16 mouse cellular contexts compared by ENCODE assay signal in the genomic region with DNA sequence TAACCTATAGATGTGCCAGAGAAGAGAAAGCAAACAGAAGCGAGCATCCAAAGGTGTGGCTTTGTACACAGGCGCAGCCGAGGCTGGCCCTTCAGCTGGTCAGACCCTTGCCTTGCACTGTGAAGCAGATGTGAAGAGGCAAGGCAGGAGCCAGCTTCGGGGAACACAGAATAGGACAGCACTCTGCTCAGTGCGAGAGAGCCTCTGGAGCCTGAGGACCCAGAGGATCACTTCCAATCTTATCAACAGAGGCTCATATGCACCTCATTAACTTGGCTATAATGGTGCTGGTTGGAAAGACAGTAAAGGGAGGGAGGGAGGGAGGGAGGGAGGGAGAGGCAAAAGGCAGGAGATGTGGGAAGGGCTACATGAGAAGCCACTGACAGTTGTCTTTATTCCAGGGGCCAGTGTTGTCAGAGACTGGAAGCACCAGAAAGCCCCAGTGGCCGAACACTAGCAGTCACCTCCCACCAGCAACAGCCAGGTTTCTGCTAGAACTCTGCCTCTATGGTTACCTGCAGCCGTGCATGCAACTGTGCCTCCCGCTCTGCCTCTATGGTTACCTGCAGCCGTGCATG.
DNase-seq lines count a peak whose midpoint lies in the region; ATAC-seq and TF ChIP-seq lines count a peak whose summit lies in the region.
"Had no signal": no experiment of that assay in that cellular context is flagged by ENCODE, and none has a peak within 500 bp of the region (broad histone marks: within the 10 kb centered on the region; RNA-seq: fewer than 3 reads in every experiment).

No protein-coding gene starts in this region.

- no peak for TF ChIP-seq EP300 in stomach, postnatal 0 days (optimal IDR thresholded peaks at IDR 0.05)

- no peaks in the 10 kb centered on the region for H3K9me3 ChIP-seq in lung, embryonic 15.5 days
- no peaks in the 10 kb centered on the region for H3K9me3 ChIP-seq in forebrain, embryonic 11.5 days (ENCODE audit: control insufficient read depth, low read length)
- no peaks in the 10 kb centered on the region for H3K9me3 ChIP-seq in hindbrain, embryonic 13.5 days
- H3K9me3 ChIP-seq in midbrain, postnatal 0 days (ENCODE audit: low read length): no peaks in the 10 kb centered on the region
- H3K9me3 ChIP-seq in stomach, postnatal 0 days (ENCODE audit: control insufficient read depth, low read length): no peaks in the 10 kb centered on the region

- peaks cover 22% of the 10 kb centered on the region for H3K4me1 ChIP-seq in lung, embryonic 15.5 days
- H3K4me1 ChIP-seq in forebrain, embryonic 11.5 days (replicated peaks; ENCODE audit: control insufficient read depth, insufficient read depth, low read length): peaks cover 14% of the 10 kb centered on the region
- peaks cover 77% of the 10 kb centered on the region for H3K4me1 ChIP-seq in hindbrain, embryonic 13.5 days (replicated peaks)
- H3K4me1 ChIP-seq in midbrain, postnatal 0 days (ENCODE audit: insufficient read depth, low read length): peaks cover 12% of the 10 kb centered on the region
- H3K4me1 ChIP-seq in stomach, postnatal 0 days (replicated peaks; ENCODE audit: control insufficient read depth, insufficient read depth): no peaks in the 10 kb centered on the region

- H3K4me2 ChIP-seq in lung, embryonic 15.5 days: peak overlapping the region; percentile 36
- H3K4me2 ChIP-seq in forebrain, embryonic 11.5 days (ENCODE audit: low read depth, low read length, severe bottlenecking): no peak overlapping the region
- H3K4me2 ChIP-seq in hindbrain, embryonic 13.5 days: peak overlapping the region; percentile 38
- H3K4me2 ChIP-seq in midbrain, postnatal 0 days (ENCODE audit: low read depth, low read length, poor library complexity, severe bottlenecking): peak overlapping the region; percentile 9; the same call in 1 of the 2 replicates
- no peak overlapping the region for H3K4me2 ChIP-seq in stomach, postnatal 0 days (replicated peaks; ENCODE audit: low read depth)

- peak; percentile 94 for ATAC-seq in lung, embryonic 15.5 days (ENCODE audit: borderline replicate concordance, extremely low read depth, low FRiP score, low TSS enrichment)
- no peak for ATAC-seq in forebrain, embryonic 11.5 days (replicated peaks; ENCODE audit: low FRiP score)
- peak; percentile 55; the same call in 1 of the 2 replicates for ATAC-seq in hindbrain, embryonic 13.5 days (ENCODE audit: low FRiP score)
- no peak; the same call in 1 of the 2 replicates for ATAC-seq in midbrain, postnatal 0 days (ENCODE audit: low FRiP score)
- no peak for ATAC-seq in megakaryocyte, adult 5-6 weeks (ENCODE audit: poor library complexity, severe bottlenecking)
- no peak for ATAC-seq in stomach, postnatal 0 days (ENCODE audit: low FRiP score, low TSS enrichment)

- H3K27me3 ChIP-seq in lung, embryonic 15.5 days: no peaks in the 10 kb centered on the region
- no peaks in the 10 kb centered on the region for H3K27me3 ChIP-seq in forebrain, embryonic 11.5 days (ENCODE audit: control insufficient read depth, insufficient read depth, low read length)
- no peaks in the 10 kb centered on the region for H3K27me3 ChIP-seq in hindbrain, embryonic 13.5 days
- no peaks in the 10 kb centered on the region for H3K27me3 ChIP-seq in midbrain, postnatal 0 days (ENCODE audit: insufficient read depth, low read length)
- no peaks in the 10 kb centered on the region for H3K27me3 ChIP-seq in stomach, postnatal 0 days (ENCODE audit: control insufficient read depth, insufficient read depth, low read length)
- H3K27me3 ChIP-seq: CH12.LX had no signal

- no peak overlapping the region for H3K9ac ChIP-seq in lung, embryonic 15.5 days
- no peak overlapping the region for H3K9ac ChIP-seq in forebrain, embryonic 11.5 days (ENCODE audit: low read length)
- H3K9ac ChIP-seq in hindbrain, embryonic 13.5 days: peak overlapping the region; percentile 54
- no peak overlapping the region for H3K9ac ChIP-seq in midbrain, postnatal 0 days (replicated peaks; ENCODE audit: low read length, poor library complexity, severe bottlenecking)
- no peak overlapping the region for H3K9ac ChIP-seq in stomach, postnatal 0 days (ENCODE audit: low read length)
- H3K9ac ChIP-seq: liver, embryonic 14.5 days had no signal

- no peak for DNase-seq in lung, postnatal 14 days
- DNase-seq in forebrain, embryonic 11.5 days (ENCODE audit: low spot score): no peak
- no peak for DNase-seq in midbrain, postnatal 0 days (ENCODE audit: low spot score)
- no peak for DNase-seq in stomach, postnatal 0 days (ENCODE audit: low spot score)
- no peak for DNase-seq in spleen, postnatal 36 days (ENCODE audit: low spot score in 2 of 2)
- DNase-seq: adrenal gland, postnatal 14 days; cerebellum, adult 18-20 months; gastrocnemius, postnatal 14 days; heart, postnatal 10 days; kidney, adult 8-10 months; layer of hippocampus, postnatal 36 days had no signal

- H3K4me3 ChIP-seq in lung, embryonic 15.5 days: no peak overlapping the region
- no peak overlapping the region for H3K4me3 ChIP-seq in forebrain, embryonic 11.5 days (ENCODE audit: low read depth, low read length)
- H3K4me3 ChIP-seq in hindbrain, embryonic 13.5 days: 0 out of 2 replicates have a peak overlapping the region, but pooled peaks have one; percentile 3
- no peak overlapping the region for H3K4me3 ChIP-seq in midbrain, postnatal 0 days (ENCODE audit: low read depth, low read length)
- H3K4me3 ChIP-seq in stomach, postnatal 0 days (ENCODE audit: low read depth, low read length): no peak overlapping the region

- TF ChIP-seq CTCF in midbrain, postnatal 0 days (IDR thresholded peaks at IDR 0.05): no peak
- TF ChIP-seq CTCF in stomach, postnatal 0 days (IDR thresholded peaks at IDR 0.05; ENCODE audit: low read depth): no peak

- 25% methylated on average over 9 of the region's 9 CpGs for WGBS in lung, embryonic 15.5 days
- WGBS in forebrain, embryonic 11.5 days: 37% methylated on average over 7 of the region's 9 CpGs
- WGBS in hindbrain, embryonic 13.5 days: 26% methylated on average over 9 of the region's 9 CpGs
- WGBS in midbrain, postnatal 0 days: 24% methylated on average over 9 of the region's 9 CpGs
- WGBS in stomach, postnatal 0 days: 40% methylated on average over 9 of the region's 9 CpGs

- H3K36me3 ChIP-seq in lung, embryonic 15.5 days: no peaks in the 10 kb centered on the region; the same call in 1 of the 2 replicates
- H3K36me3 ChIP-seq in forebrain, embryonic 11.5 days (ENCODE audit: control insufficient read depth, insufficient read depth, low read length): no peaks in the 10 kb centered on the region
- H3K36me3 ChIP-seq in hindbrain, embryonic 13.5 days: no peaks in the 10 kb centered on the region
- no peaks in the 10 kb centered on the region for H3K36me3 ChIP-seq in midbrain, postnatal 0 days (ENCODE audit: insufficient read depth, low read length)
- no peaks in the 10 kb centered on the region for H3K36me3 ChIP-seq in stomach, postnatal 0 days (ENCODE audit: control insufficient read depth, insufficient read depth, low read length)

- 0 out of 2 replicates have a peak overlapping the region, but pooled peaks have one; percentile 33 for H3K27ac ChIP-seq in lung, embryonic 15.5 days
- peak overlapping the region; percentile 32; the same call in 1 of the 2 replicates for H3K27ac ChIP-seq in forebrain, embryonic 11.5 days (ENCODE audit: low read depth, low read length)
- peak overlapping the region; percentile 90 for H3K27ac ChIP-seq in hindbrain, embryonic 13.5 days
- H3K27ac ChIP-seq in midbrain, postnatal 0 days (ENCODE audit: low read depth, low read length): no peak overlapping the region
- no peak overlapping the region for H3K27ac ChIP-seq in stomach, postnatal 0 days (replicated peaks)
- H3K27ac ChIP-seq: liver, embryonic 14.5 days had no signal

Comparison
In these comparisons a context has a peak if more than half of its experiments do, and no peak if none do; other contexts are left out.
1. ATAC-seq: peak in lung, embryonic 15.5 days (single experiment) and hindbrain, embryonic 13.5 days (single experiment); none in forebrain, embryonic 11.5 days (single experiment), midbrain, postnatal 0 days (single experiment), megakaryocyte, adult 5-6 weeks (single experiment) and stomach, postnatal 0 days (single experiment).
2. H3K27ac ChIP-seq: peak in lung, embryonic 15.5 days (single experiment), forebrain, embryonic 11.5 days (single experiment) and hindbrain, embryonic 13.5 days (single experiment); none in midbrain, postnatal 0 days (single experiment) and stomach, postnatal 0 days (single experiment).
3. H3K4me2 ChIP-seq: peak in lung, embryonic 15.5 days (single experiment), hindbrain, embryonic 13.5 days (single experiment) and midbrain, postnatal 0 days (single experiment); none in forebrain, embryonic 11.5 days (single experiment) and stomach, postnatal 0 days (single experiment).